Mouse (Mus musculus) CD4-positive, CD25-positive, alpha-beta regulatory T cell, adult 4 months (primary cell): ENCODE data around the gene Ppp1r13l. TPM values are rescaled to one million over a fixed set of nuclear protein-coding genes. Genes with fewer than 3 reads are reported as not detected.

Source experiments
- ATAC-seq: one replicate; pipeline ENCODE4 v1.8.0; 2017
- polyA plus RNA-seq, 2 experiments: library from polyadenylated mRNA; unstranded; fragments of 100-300 nt; shearing (Covaris generic); gene quantifications; one replicate each; pipeline ENCODE4 v1.2.1; 2017

The Ppp1r13l gene
- polyA plus RNA-seq, 2 experiments from 2014 or later: not detected

- no peak for ATAC-seq
Measured at GRCm38 (mm10) chr7:19338060-19338459, 21.5 kb upstream of the Ppp1r13l start.

DNA sequence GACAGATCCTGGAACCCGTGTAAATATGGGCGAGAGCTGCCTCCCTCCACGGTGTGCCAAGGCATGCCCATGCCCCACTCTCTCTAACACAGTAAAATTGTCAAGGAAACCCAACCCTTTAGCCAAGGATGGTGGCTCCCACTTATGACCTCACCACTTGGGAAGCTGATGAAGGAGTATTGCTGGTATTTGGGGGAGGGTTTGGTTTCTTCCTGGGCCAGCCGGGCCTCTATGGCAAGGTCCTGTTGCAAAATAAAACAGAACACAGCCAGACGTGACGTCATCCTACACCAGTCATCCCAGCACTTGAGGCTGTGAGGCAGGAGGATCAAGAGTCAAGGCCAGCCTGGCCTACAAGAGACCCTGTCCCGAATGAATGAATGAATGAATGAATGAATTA, 21.0 kb upstream of the Ppp1r13l start:
- no peak for ATAC-seq

DNA sequence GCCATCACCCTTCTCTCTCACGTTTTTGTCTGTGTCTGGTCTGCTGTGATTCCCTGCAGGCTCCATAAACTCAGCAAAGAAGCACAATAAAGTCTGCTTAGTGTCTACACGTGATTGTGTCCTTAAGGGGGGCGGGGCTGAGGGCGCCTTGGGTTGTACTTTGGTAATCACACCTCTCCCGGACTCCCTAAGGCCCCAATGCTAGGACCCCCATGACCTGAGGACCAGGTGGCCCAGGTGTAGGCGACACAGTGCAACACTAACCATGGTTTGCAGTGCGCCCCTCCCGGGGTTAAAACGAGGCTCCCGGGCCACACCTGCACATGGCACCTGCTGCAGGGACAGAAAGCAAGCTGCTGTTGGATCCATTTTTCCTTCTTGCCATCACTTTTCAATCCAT, 18.3 kb upstream of the Ppp1r13l start:
- no peak for ATAC-seq

- no peak for ATAC-seq
Measured at GRCm38 (mm10) chr7:19341761-19342409, 17.7 kb upstream of the Ppp1r13l start.

- ATAC-seq: no peak
Measured at GRCm38 (mm10) chr7:19342481-19343027, 17.0 kb upstream of the Ppp1r13l start.

- peak; percentile 20 for ATAC-seq
Measured at GRCm38 (mm10) chr7:19343210-19343808, 16.2 kb upstream of the Ppp1r13l start.

DNA sequence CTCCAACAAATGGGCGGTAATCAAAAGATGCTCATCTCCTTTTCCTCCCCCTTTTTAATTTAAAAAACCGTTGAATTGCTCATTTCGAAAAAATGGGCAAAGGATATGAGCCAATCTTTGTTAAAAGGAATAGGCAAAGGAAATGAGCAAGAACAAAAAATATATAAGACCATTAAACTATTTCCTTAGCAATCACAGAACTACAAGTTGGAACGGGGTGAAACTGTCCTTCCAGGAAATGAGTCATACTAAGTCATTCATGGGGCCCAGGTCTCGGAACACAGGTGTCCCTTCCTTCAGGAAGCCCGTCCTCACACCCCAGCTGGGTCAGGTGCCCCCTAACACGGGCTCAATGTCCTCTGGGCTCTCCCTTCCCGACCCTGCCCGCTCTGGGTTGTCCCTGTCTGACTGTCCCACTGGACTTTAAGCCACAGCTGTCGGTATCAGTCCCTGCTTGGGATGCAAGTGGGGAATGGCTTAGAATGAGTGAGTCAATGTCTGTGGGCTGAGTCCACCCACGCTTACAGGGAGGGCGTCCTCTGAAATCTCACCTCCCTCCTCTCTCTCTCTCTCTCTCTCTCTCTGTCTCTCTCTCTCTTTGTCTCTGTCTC, 15.2 kb upstream of the Ppp1r13l start, which contains the start of gene Ercc1:
Gene Ercc1 (plus strand): TSS at position 542 of the 611 bp plus-strand sequence.
- ATAC-seq: peak; percentile 19

GRCm38 (mm10) chr7:19344938-19345471, 14.5 kb upstream of the Ppp1r13l start:
- ATAC-seq: peak; percentile 87

DNA sequence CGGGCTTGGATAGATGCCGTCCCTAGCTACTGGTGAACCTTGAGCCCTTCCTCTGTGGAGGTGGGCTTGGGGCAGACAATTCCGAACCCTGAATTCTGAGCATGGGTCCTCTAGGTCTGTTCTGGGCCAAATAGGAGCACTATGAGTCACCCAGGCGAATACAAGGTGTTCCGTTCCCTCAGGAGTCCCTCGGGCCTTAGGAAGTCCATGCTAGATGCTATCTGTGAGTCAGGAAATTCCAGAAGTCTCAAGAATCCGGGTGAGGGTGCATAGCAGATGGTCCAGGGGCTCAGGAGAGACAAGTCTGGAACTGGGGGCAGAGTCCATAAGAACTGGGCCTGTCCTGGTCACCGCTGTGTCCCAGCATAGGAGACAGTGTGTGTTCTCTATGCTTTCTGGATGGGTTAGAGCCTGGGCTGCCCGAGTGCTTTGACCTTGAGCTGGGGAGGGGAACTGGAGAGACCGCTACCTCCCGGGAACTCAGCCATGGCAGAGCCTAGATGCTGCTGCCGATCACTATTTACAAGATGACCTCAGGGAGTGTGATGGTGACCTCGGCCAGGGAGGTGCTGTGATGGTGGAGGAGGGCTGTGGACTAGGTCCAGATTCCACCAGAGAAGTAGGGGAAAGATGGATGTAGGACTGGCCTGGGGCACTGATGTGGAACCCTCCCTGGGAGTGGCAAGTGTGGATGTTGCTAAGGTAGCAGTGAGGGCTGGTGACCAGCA, 10.2 kb upstream of the Ppp1r13l start:
- no peak for ATAC-seq

GRCm38 (mm10) chr7:19350221-19350620, 9.3 kb upstream of the Ppp1r13l start:
- ATAC-seq: no peak

GRCm38 (mm10) chr7:19354991-19355390, 4.6 kb upstream of the Ppp1r13l start:
- no peak for ATAC-seq

- ATAC-seq: no peak
Measured at GRCm38 (mm10) chr7:19356311-19356710, 3.2 kb upstream of the Ppp1r13l start.

- no peak for ATAC-seq
Measured at GRCm38 (mm10) chr7:19357381-19358375, 1.9 kb upstream of the Ppp1r13l start.

- no peak for ATAC-seq
Measured at GRCm38 (mm10) chr7:19358634-19359033, 915 bp upstream of the Ppp1r13l start.

DNA sequence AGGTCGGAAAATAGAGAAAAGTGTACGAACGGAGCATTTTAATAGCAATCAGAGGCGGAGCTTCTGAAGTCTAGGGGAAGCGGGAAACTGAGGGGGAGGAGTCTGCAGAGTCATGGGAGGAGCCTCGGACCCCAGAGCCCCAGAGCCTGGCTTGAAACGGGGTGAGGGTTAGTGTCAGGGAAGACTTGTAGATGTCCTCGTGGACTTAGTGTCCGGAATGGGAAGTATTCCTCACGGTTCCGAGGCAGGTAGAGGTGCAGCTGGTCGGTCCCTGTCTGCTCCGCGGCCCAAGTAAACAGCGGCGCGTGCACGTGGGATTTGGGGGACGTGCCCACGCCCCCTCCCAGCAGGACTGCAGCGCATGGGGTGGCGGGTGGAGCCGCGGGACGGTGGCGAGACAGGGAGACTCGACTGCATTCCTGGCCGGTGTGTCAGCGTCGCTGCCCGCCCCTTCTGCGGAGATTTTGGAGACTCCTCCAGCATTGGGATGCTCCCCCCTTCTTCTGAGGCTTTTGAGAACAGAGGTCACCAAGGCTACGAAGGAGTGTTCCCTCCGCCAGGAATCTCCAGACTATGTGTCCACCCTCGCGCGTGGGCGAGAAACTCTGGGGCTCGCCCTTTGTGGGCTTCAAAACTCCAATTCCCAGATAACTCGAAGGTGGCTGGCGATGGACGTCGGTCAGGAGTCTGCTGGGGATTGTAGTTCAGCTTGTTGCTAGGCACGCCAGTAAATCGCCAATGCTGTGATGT, 518 bp downstream of the Ppp1r13l start:
- peak; percentile 60 for ATAC-seq

DNA sequence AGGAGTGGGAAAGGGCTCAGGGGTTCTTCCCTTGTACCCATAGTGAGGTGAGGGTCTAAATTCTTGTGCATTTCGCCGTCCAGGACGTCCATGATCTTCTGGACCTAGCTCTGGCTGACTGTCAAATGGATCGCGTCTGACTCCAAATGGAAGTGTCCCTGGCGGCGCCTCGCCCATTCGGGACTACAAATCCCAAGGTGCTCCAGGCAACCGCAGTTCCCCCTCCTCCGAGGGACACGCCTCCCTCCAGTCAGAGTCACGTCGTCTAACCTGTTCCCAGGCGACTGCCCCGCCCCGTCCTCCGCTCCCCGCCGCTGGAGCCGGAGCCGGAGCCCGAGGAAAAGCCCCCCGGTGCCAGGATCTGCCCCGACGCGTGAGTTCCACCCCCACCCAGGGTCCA, 1.4 kb downstream of the Ppp1r13l start:
- ATAC-seq: peak; percentile 44

- peak; percentile 24 for ATAC-seq
Measured at GRCm38 (mm10) chr7:19361720-19362119, 2.2 kb downstream of the Ppp1r13l start.

- ATAC-seq: no peak
Measured at GRCm38 (mm10) chr7:19362276-19362675, 2.7 kb downstream of the Ppp1r13l start.

DNA sequence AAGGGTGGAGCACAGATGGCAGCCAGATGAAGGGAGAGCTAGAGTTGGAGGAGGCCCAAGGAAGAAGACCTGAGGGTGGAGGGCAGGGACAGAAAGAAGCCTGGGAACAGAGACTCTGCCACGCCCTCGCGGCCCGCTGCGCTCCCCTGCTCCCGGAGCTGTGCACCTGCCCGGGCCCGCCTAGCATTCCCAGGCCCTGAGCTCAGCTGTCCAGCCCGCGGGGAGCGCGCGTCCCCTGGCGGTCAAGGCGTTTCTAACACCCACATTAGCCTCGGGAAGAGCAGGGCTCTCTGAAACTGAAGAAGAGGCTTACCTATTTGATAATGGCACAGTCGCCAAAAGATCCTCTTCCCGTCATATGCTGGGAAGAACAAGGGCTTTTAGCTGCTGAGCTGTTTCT, 4.3 kb downstream of the Ppp1r13l start:
- no peak for ATAC-seq

DNA sequence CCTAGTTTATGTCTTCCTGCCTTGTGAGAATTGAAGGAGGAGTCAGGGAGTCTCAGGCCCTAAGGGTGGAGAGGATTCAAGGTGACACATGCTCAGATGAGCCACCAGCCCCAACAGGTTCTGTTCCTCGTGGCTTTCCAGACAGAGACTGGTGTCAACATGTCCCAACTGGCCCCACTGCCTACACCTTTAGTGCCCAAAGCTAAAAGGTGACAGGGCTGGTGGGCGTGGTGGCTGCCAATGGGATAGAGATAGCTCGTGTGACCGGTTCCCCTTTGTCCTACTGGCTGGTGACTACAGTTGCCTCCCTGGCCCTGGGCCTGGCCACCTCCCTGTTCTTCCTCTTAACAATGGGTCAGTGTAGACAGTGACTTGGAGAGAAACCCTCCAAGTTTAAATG, 5.8 kb downstream of the Ppp1r13l start:
- ATAC-seq: no peak

DNA sequence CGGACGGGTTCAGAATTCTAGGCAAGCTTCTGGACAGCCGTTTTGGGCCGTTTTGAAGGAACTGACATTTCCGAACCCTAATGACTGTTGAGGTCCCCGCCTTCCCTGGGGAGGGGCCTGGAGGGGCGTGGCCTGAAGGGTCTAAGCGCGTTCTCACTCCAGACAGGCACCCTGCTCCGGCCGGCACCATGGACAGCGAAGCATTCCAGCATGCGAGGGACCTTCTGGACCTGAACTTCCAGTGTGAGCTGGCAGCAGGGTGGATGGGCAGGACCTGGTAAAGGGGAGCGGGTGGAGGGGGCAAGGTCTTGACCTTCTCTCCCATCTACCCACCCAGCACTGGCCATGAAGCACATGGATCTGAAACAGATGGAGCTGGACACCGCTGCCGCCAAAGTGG, 8.8 kb downstream of the Ppp1r13l start:
- ATAC-seq: no peak
